Mouse (Mus musculus) forebrain, embryonic 14.5 days (tissue): ENCODE results near the gene Cpne8. TPM values are rescaled to one million over a fixed set of nuclear protein-coding genes. Genes with fewer than 3 reads are reported as not detected.

Source experiments
- ATAC-seq: fragments of 200-750 bp; cut with Nextera tagmentation; 2 replicates; pipeline ENCODE4 v1.8.0; 2017; ENCODE audit warnings: mild to moderate bottlenecking, moderate library complexity
- DNase-seq: peaks from one replicate; pipeline ENCODE4 v3.0.0-alpha.2; 2015; ENCODE audit warnings: low spot score
- H3K27ac ChIP-seq: fragments of 300-500 bp; sonication (generic); 2 replicates; pipeline ENCODE4 v1.5.1; 2014; ENCODE audit warnings: low read depth, mild to moderate bottlenecking, control low read depth, low read length, moderate library complexity
- H3K27me3 ChIP-seq: fragments of 300-500 bp; sonication (generic); replicated peaks from 2 replicates; pipeline ENCODE4 v1.6.1; 2014; ENCODE audit warnings: low read length, control low read depth, mixed read lengths; ENCODE audit not compliant: control insufficient read depth, insufficient read depth
- H3K36me3 ChIP-seq: fragments of 300-500 bp; sonication (generic); 2 replicates; pipeline ENCODE4 v1.6.1; 2014; ENCODE audit warnings: low read length, control low read depth; ENCODE audit not compliant: control insufficient read depth, insufficient read depth
- H3K4me1 ChIP-seq: fragments of 300-500 bp; sonication (generic); 2 replicates; pipeline ENCODE4 v1.6.1; 2014; ENCODE audit warnings: antibody characterized with exemption, low read length, control low read depth; ENCODE audit not compliant: control insufficient read depth, insufficient read depth
- H3K4me2 ChIP-seq: fragments of 300-500 bp; sonication (generic); 2 replicates; pipeline ENCODE4 v1.6.1; 2014; ENCODE audit warnings: mild to moderate bottlenecking, control low read depth, low read length
- H3K4me3 ChIP-seq: fragments of 300-500 bp; sonication (generic); 2 replicates; pipeline ENCODE4 v1.5.1; 2014; ENCODE audit warnings: low read depth, low read length, control low read depth
- H3K9ac ChIP-seq: fragments of 300-500 bp; sonication (generic); 2 replicates; pipeline ENCODE4 v1.6.1; 2014; ENCODE audit warnings: mild to moderate bottlenecking, low read length, control low read depth, moderate library complexity
- H3K9me3 ChIP-seq: fragments of 300-500 bp; sonication (generic); replicated peaks from 2 replicates; pipeline ENCODE4 v1.6.1; 2016; ENCODE audit warnings: low read length, control low read depth, mixed read lengths; ENCODE audit not compliant: control insufficient read depth
- WGBS: fragments of 180-500 bp; shearing (Covaris S2); extraction: QIAGEN DNeasy Blood & Tissue Kit; methylation state at CpG from one replicate; pipeline ENCODE4 v1.1.7; 2014; 5-methylcytosine and 5-hydroxymethylcytosine counted together
- polyA plus RNA-seq: library from polyadenylated mRNA; unstranded; fragments of >200 nt; fragmentation: Nextera tagmentation; extraction: Ambion mirVana; gene quantifications from 2 replicates; pipeline ENCODE4 v1.2.1, GENCODE M21; 2014

Cpne8 gene
- polyA plus RNA-seq, 1 experiment from 2014 or later = 4.9 TPM

- H3K4me2 ChIP-seq = no peak overlapping the region
- no peak overlapping the region for H3K27ac ChIP-seq
- ATAC-seq (peak; percentile 61; the same call in 1 of the 2 replicates), DNase-seq (peak; percentile 47)
- no peaks in the 10 kb centered on the region for H3K27me3 ChIP-seq
- H3K36me3 ChIP-seq = no peaks in the 10 kb centered on the region
- no peaks in the 10 kb centered on the region for H3K4me1 ChIP-seq
- H3K9ac ChIP-seq = no peak overlapping the region
- 48% methylated on average over 5 of the region's 5 CpGs for WGBS
- no peaks in the 10 kb centered on the region for H3K9me3 ChIP-seq
- no peak overlapping the region for H3K4me3 ChIP-seq
Measured at GRCm38 (mm10) chr15:90603676-90604075, 75.6 kb downstream of the Cpne8 start.

DNA sequence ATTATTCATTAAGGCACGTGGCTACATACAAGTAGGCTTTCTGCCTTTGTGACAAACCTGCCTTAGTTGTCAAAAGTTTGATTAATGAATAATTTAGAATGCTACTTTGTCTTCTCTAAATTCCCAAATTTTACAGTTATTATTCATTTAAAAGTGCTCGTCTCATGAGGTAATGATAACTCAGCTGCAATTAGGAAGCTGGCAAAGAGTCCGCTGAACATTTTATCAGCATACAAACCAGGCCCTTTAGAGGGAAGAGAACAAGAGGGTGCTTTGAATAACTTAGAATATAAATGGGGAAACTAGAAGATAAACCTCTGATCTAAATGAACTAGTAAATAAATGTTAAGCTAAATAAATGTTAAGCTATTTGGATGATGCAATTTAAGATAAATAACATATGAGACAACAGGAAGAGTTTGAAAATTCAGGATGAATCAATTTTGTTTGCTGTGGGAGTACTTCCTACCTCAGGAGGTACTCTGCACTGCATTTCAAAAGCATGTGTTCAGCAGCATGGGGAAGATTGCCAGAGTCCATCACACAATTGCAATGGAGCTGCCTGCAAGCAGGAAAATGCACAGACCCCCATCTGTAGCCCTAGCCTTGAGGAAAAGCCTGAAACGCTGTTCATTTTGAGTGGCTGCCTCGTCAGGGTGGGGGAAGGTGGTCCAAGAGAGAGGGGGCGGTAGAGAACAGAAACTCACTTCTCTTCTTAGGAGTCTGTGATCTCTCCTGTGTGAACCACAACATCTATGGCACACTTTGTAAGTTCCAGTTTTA lies 81.3 kb downstream of the Cpne8 start:
- Histone ChIP-seq H3K4me1 (no peaks in the 10 kb centered on the region; the same call in 1 of the 2 replicates), H3K27ac (no peak overlapping the region), H3K27me3 (no peaks in the 10 kb centered on the region), H3K9me3 (no peaks in the 10 kb centered on the region), H3K36me3 (no peaks in the 10 kb centered on the region), H3K4me2 (no peak overlapping the region), H3K9ac (no peak overlapping the region), H3K4me3 (no peak overlapping the region)
- DNase-seq (peak; percentile 68), ATAC-seq (peak; percentile 79)
- whole genome bisulfite sequencing = 27% methylated on average over 6 of the region's 6 CpGs

- no peak overlapping the region for H3K9ac ChIP-seq
- H3K27me3 ChIP-seq = no peaks in the 10 kb centered on the region
- H3K36me3 ChIP-seq = no peaks in the 10 kb centered on the region
- no peaks in the 10 kb centered on the region for H3K9me3 ChIP-seq
- no peaks in the 10 kb centered on the region; the same call in 1 of the 2 replicates for H3K4me1 ChIP-seq
- DNase-seq (no peak), ATAC-seq (no peak)
- no peak overlapping the region for H3K4me3 ChIP-seq
- H3K4me2 ChIP-seq = no peak overlapping the region
- 85% methylated on average over 2 of the region's 2 CpGs for WGBS
- H3K27ac ChIP-seq = no peak overlapping the region
Measured at GRCm38 (mm10) chr15:90595592-90595991, 83.6 kb downstream of the Cpne8 start.

DNA sequence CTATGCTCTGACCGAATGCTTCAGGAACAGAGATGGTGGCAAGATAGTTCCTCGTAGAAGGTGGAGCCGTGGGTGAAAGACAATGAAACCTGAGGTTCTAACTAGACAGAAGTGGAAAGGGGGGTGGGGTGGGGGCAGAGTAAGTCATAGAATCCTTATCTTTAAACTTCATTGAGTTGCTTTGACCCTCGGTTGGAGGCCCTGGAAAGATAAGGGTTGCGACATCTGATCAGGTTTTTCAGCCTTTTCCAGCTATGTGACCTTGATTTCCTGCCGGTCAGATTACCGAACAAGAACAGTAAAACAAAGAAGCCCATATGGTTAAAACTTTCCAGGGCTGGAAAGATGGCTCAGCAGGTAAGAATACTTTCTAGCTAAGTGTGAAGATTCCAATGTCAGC lies 89.6 kb downstream of the Cpne8 start:
- Histone ChIP-seq H3K9ac (no peak overlapping the region), H3K4me1 (no peaks in the 10 kb centered on the region), H3K27ac (no peak overlapping the region), H3K4me2 (no peak overlapping the region), H3K27me3 (no peaks in the 10 kb centered on the region), H3K36me3 (no peaks in the 10 kb centered on the region), H3K9me3 (no peaks in the 10 kb centered on the region), H3K4me3 (no peak overlapping the region)
- ATAC-seq (no peak), DNase-seq (no peak)
- WGBS = 92% methylated on average over 7 of the region's 7 CpGs

DNA sequence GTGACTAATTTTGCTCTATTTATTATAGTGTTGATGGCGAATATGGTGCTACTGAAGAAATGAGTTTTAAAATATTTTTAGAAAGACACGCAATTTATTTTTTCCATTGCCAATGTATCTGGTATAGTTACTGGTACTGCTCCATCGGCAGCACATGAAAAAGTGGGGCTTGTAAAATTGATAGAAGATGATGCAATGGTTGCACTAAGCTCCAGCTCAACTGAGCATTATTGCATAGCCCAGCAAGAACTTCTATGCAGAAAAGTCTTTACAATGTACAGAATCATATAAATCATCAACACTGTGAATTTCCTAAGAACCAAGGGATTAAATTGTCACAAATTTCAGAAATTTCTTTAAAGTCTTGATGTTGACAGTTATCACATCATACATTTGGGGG lies 101.8 kb downstream of the Cpne8 start:
- H3K9me3 ChIP-seq = no peaks in the 10 kb centered on the region
- no peak overlapping the region for H3K4me3 ChIP-seq
- H3K36me3 ChIP-seq = no peaks in the 10 kb centered on the region
- WGBS = 97% methylated on average over 3 of the region's 3 CpGs
- no peak overlapping the region for H3K27ac ChIP-seq
- ATAC-seq = no peak
- no peak overlapping the region for H3K9ac ChIP-seq
- H3K4me2 ChIP-seq = no peak overlapping the region
- no peaks in the 10 kb centered on the region for H3K4me1 ChIP-seq
- no peaks in the 10 kb centered on the region for H3K27me3 ChIP-seq
- DNase-seq = no peak

DNA sequence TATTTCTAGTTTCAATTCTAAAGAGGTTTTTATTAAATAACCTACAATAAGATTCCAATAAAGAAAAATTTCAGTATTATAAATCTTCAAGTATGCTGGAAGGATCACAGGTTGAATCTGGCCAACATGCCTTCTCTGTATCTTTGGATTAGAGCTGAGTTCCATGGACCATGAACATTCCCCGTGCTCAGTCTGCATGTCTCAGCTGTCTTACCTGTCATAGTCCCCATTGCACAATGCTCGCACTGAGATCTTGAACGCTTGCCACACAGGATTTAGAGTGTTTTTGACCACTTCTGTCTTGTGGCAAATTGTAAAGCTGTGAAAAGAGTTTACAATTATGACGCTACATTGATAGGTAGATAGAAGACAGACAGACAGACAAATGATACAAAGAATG lies 110.0 kb downstream of the Cpne8 start:
- H3K27me3 ChIP-seq = no peaks in the 10 kb centered on the region
- H3K9me3 ChIP-seq = no peaks in the 10 kb centered on the region
- no peak overlapping the region for H3K4me2 ChIP-seq
- 89% methylated on average over 4 of the region's 4 CpGs for WGBS
- DNase-seq (no peak), ATAC-seq (no peak)
- H3K27ac ChIP-seq = no peak overlapping the region
- no peaks in the 10 kb centered on the region for H3K36me3 ChIP-seq
- H3K4me1 ChIP-seq = no peaks in the 10 kb centered on the region
- H3K9ac ChIP-seq = no peak overlapping the region
- no peak overlapping the region for H3K4me3 ChIP-seq

GRCm38 (mm10) chr15:90568050-90568449 lies 111.2 kb downstream of the Cpne8 start:
- H3K27me3 ChIP-seq = no peaks in the 10 kb centered on the region
- no peaks in the 10 kb centered on the region for H3K36me3 ChIP-seq
- no peaks in the 10 kb centered on the region for H3K4me1 ChIP-seq
- no peak overlapping the region for H3K4me2 ChIP-seq
- H3K9me3 ChIP-seq = no peaks in the 10 kb centered on the region
- H3K27ac ChIP-seq = no peak overlapping the region
- H3K4me3 ChIP-seq = no peak overlapping the region
- no peak overlapping the region for H3K9ac ChIP-seq
- no peak for DNase-seq
- ATAC-seq = no peak
- WGBS = 86% methylated on average over 4 of the region's 4 CpGs

DNA sequence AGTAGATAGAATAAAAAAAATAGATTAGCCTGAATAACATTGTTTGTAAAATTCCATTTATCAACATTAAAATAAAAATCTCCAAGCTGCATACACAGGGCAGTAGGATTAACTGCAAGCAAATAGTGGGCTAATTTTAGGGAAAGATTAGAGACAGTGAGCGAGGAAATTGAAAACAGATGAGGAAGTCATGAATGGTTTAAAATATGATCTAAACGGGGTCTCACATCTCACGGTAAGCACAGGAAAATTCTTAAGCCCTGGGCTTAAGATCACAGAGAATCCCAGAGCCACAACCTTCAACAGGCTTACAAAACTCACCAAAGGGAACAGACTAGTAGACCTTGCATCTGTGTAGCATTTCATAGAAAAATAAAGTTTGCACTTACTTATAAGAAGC lies 115.2 kb downstream of the Cpne8 start:
- Histone ChIP-seq H3K4me2 (no peak overlapping the region), H3K4me1 (no peaks in the 10 kb centered on the region), H3K27ac (no peak overlapping the region), H3K27me3 (no peaks in the 10 kb centered on the region), H3K9ac (no peak overlapping the region), H3K4me3 (no peak overlapping the region), H3K9me3 (no peaks in the 10 kb centered on the region), H3K36me3 (no peaks in the 10 kb centered on the region)
- 83% methylated on average over 3 of the region's 3 CpGs for WGBS
- DNase-seq (no peak), ATAC-seq (no peak)

- WGBS = 69% methylated on average over 12 of the region's 12 CpGs
- Histone ChIP-seq H3K4me1 (no peaks in the 10 kb centered on the region), H3K9me3 (no peaks in the 10 kb centered on the region), H3K4me2 (no peak overlapping the region), H3K9ac (no peak overlapping the region), H3K27ac (no peak overlapping the region), H3K4me3 (no peak overlapping the region), H3K27me3 (no peaks in the 10 kb centered on the region), H3K36me3 (no peaks in the 10 kb centered on the region)
- no peak for DNase-seq
- no peak for ATAC-seq
Measured at GRCm38 (mm10) chr15:90561613-90562012, 117.6 kb downstream of the Cpne8 start.
